Mouse (Mus musculus): ENCODE data around the gene Pih1d1. TPM values are rescaled to one million over a fixed set of nuclear protein-coding genes. Genes with fewer than 3 reads are reported as not detected.

Pih1d1 gene
- polyA plus RNA-seq, 1 experiment from 2014 or later, result 87.1 TPM

- H3K27me3 ChIP-seq (replicated peaks), result no peaks in the 10 kb centered on the region
- WGBS, result 1% methylated on average over 17 of the region's 17 CpGs
- H3K4me2 ChIP-seq, result peak overlapping the region; percentile 64
- ATAC-seq (replicated peaks), result no peak
- no peaks in the 10 kb centered on the region for H3K9me3 ChIP-seq
- H3K4me3 ChIP-seq, result peak overlapping the region; percentile 66
- peak overlapping the region; percentile 93 for H3K27ac ChIP-seq
- H3K4me1 ChIP-seq, result peaks cover 39% of the 10 kb centered on the region
- peaks cover 23% of the 10 kb centered on the region for H3K36me3 ChIP-seq (replicated peaks)
- peak overlapping the region; percentile 54 for H3K9ac ChIP-seq
Measured at GRCm38 (mm10) chr7:45129318-45129717, 24.8 kb upstream of the Pih1d1 start.

GRCm38 (mm10) chr7:45129776-45130512, 24.2 kb upstream of the Pih1d1 start:
- Histone ChIP-seq H3K9ac (no peak overlapping the region), H3K27ac (peak overlapping the region; percentile 93; the same call in 1 of the 2 replicates), H3K36me3 (replicated peaks) (peaks cover 23% of the 10 kb centered on the region), H3K4me3 (peak overlapping the region; percentile 66), H3K4me1 (peaks cover 35% of the 10 kb centered on the region), H3K27me3 (replicated peaks) (no peaks in the 10 kb centered on the region), H3K9me3 (no peaks in the 10 kb centered on the region), H3K4me2 (peak overlapping the region; percentile 64)
- ATAC-seq (replicated peaks), result no peak
- WGBS, result 55% methylated on average over 15 of the region's 15 CpGs

- no peak overlapping the region for H3K4me2 ChIP-seq
- WGBS, result 79% methylated on average over 11 of the region's 11 CpGs
- H3K4me3 ChIP-seq, result no peak overlapping the region
- ATAC-seq (replicated peaks), result no peak
- no peak overlapping the region for H3K9ac ChIP-seq
- H3K27ac ChIP-seq, result no peak overlapping the region
- H3K36me3 ChIP-seq (replicated peaks), result peaks cover 5% of the 10 kb centered on the region; the same call in 1 of the 2 replicates
- peaks cover 25% of the 10 kb centered on the region for H3K4me1 ChIP-seq
- H3K27me3 ChIP-seq (replicated peaks), result no peaks in the 10 kb centered on the region
- no peaks in the 10 kb centered on the region for H3K9me3 ChIP-seq
Measured at GRCm38 (mm10) chr7:45131850-45132249, 22.3 kb upstream of the Pih1d1 start.

- Histone ChIP-seq H3K9ac (no peak overlapping the region), H3K36me3 (replicated peaks) (no peaks in the 10 kb centered on the region), H3K4me1 (peaks cover 16% of the 10 kb centered on the region; the same call in 1 of the 2 replicates), H3K9me3 (no peaks in the 10 kb centered on the region), H3K4me2 (no peak overlapping the region), H3K4me3 (no peak overlapping the region), H3K27me3 (replicated peaks) (no peaks in the 10 kb centered on the region), H3K27ac (no peak overlapping the region)
- 75% methylated on average over 8 of the region's 8 CpGs for WGBS
- no peak for ATAC-seq (replicated peaks)
Measured at GRCm38 (mm10) chr7:45133446-45134159, 20.5 kb upstream of the Pih1d1 start.

- H3K4me3 ChIP-seq, result no peak overlapping the region
- H3K27me3 ChIP-seq (replicated peaks), result no peaks in the 10 kb centered on the region
- no peak for ATAC-seq (replicated peaks)
- H3K27ac ChIP-seq, result no peak overlapping the region
- H3K4me1 ChIP-seq, result peaks cover 10% of the 10 kb centered on the region; the same call in 1 of the 2 replicates
- no peaks in the 10 kb centered on the region for H3K9me3 ChIP-seq
- no peaks in the 10 kb centered on the region for H3K36me3 ChIP-seq (replicated peaks)
- no peak overlapping the region for H3K9ac ChIP-seq
- H3K4me2 ChIP-seq, result no peak overlapping the region
- WGBS, result 8% methylated on average over 12 of the region's 12 CpGs
Measured at GRCm38 (mm10) chr7:45134544-45135026, 19.5 kb upstream of the Pih1d1 start.

- ATAC-seq (replicated peaks), result no peak
- no peaks in the 10 kb centered on the region for H3K27me3 ChIP-seq (replicated peaks)
- no peaks in the 10 kb centered on the region for H3K9me3 ChIP-seq
- H3K4me1 ChIP-seq, result peaks cover 8% of the 10 kb centered on the region; the same call in 1 of the 2 replicates
- no peak overlapping the region for H3K9ac ChIP-seq
- no peaks in the 10 kb centered on the region for H3K36me3 ChIP-seq (replicated peaks)
- H3K4me3 ChIP-seq, result no peak overlapping the region
- no peak overlapping the region for H3K4me2 ChIP-seq
- H3K27ac ChIP-seq, result no peak overlapping the region
- 85% methylated on average over 3 of the region's 3 CpGs for WGBS
Measured at GRCm38 (mm10) chr7:45135370-45135769, 18.7 kb upstream of the Pih1d1 start.

- H3K4me2 ChIP-seq, result peak within 1 kb of the TSS; percentile 61
- ATAC-seq (replicated peaks), result peak; percentile 79
- H3K36me3 ChIP-seq (replicated peaks), result no peaks in the 10 kb centered on the region
- no peaks in the 10 kb centered on the region for H3K27me3 ChIP-seq (replicated peaks)
- 4% methylated on average over 29 of the region's 29 CpGs for WGBS
- peaks cover 8% of the 10 kb centered on the region; the same call in 1 of the 2 replicates for H3K4me1 ChIP-seq
- H3K9ac ChIP-seq, result peak within 1 kb of the TSS; percentile 41; the same call in 1 of the 2 replicates
- no peak within 1 kb of the TSS for H3K27ac ChIP-seq
- peak within 1 kb of the TSS; percentile 38 for H3K4me3 ChIP-seq
- no peaks in the 10 kb centered on the region for H3K9me3 ChIP-seq
Measured at GRCm38 (mm10) chr7:45135993-45136567, 18.0 kb upstream of the Pih1d1 start, which contains the start of the genes Gm45713 and Flt3l. Gene Gm45713, minus strand, starts transcription at chr7:45136231. Gene Flt3l, minus strand, starts transcription at chr7:45136432.

GRCm38 (mm10) chr7:45137171-45138006, 16.7 kb upstream of the Pih1d1 start:
- Histone ChIP-seq H3K27ac (no peak overlapping the region), H3K9me3 (no peaks in the 10 kb centered on the region), H3K9ac (no peak overlapping the region), H3K4me1 (peaks cover 8% of the 10 kb centered on the region; the same call in 1 of the 2 replicates), H3K27me3 (replicated peaks) (no peaks in the 10 kb centered on the region), H3K4me2 (no peak overlapping the region), H3K36me3 (replicated peaks) (no peaks in the 10 kb centered on the region), H3K4me3 (no peak overlapping the region)
- 83% methylated on average over 12 of the region's 12 CpGs for WGBS
- ATAC-seq (replicated peaks), result no peak

- Histone ChIP-seq H3K9ac (no peak overlapping the region), H3K4me2 (no peak overlapping the region), H3K4me3 (no peak overlapping the region), H3K27me3 (replicated peaks) (no peaks in the 10 kb centered on the region), H3K36me3 (replicated peaks) (no peaks in the 10 kb centered on the region), H3K4me1 (peaks cover 8% of the 10 kb centered on the region; the same call in 1 of the 2 replicates), H3K9me3 (no peaks in the 10 kb centered on the region), H3K27ac (no peak overlapping the region)
- 84% methylated on average over 1 of the region's 1 CpGs for WGBS
- no peak for ATAC-seq (replicated peaks)
Measured at GRCm38 (mm10) chr7:45138403-45138802, 15.7 kb upstream of the Pih1d1 start.

GRCm38 (mm10) chr7:45139904-45140723, 14.0 kb upstream of the Pih1d1 start:
- peaks cover 8% of the 10 kb centered on the region; the same call in 1 of the 2 replicates for H3K4me1 ChIP-seq
- no peak overlapping the region for H3K27ac ChIP-seq
- ATAC-seq (replicated peaks), result no peak
- 81% methylated on average over 8 of the region's 8 CpGs for WGBS
- no peaks in the 10 kb centered on the region for H3K36me3 ChIP-seq (replicated peaks)
- H3K4me2 ChIP-seq, result no peak overlapping the region
- no peaks in the 10 kb centered on the region for H3K9me3 ChIP-seq
- H3K27me3 ChIP-seq (replicated peaks), result no peaks in the 10 kb centered on the region
- no peak overlapping the region for H3K9ac ChIP-seq
- no peak overlapping the region for H3K4me3 ChIP-seq

GRCm38 (mm10) chr7:45141319-45141718, 12.8 kb upstream of the Pih1d1 start:
- no peak for ATAC-seq (replicated peaks)
- 91% methylated on average over 3 of the region's 3 CpGs for WGBS
- Histone ChIP-seq H3K36me3 (replicated peaks) (no peaks in the 10 kb centered on the region), H3K4me3 (no peak overlapping the region), H3K9me3 (no peaks in the 10 kb centered on the region), H3K27ac (no peak overlapping the region), H3K4me2 (no peak overlapping the region), H3K9ac (no peak overlapping the region), H3K4me1 (peaks cover 2% of the 10 kb centered on the region; the same call in 1 of the 2 replicates), H3K27me3 (replicated peaks) (no peaks in the 10 kb centered on the region)
